Mouse (Mus musculus) intestine, embryonic 16.5 days (tissue): Measurements from ENCODE around the gene Aqp7. TPM values are rescaled to one million over a fixed set of nuclear protein-coding genes. Genes with fewer than 3 reads are reported as not detected.

Source experiments
- ATAC-seq: fragments of 200-750 bp; cut with Nextera tagmentation; 2 replicates; pipeline ENCODE4 v1.8.0; 2017; ENCODE audit warnings: moderate TSS enrichment, moderate library complexity
- H3K27ac ChIP-seq: fragments of 300-500 bp; sonication (generic); 2 replicates; pipeline ENCODE4 v1.5.1; 2014; ENCODE audit warnings: mild to moderate bottlenecking, low read length
- H3K27me3 ChIP-seq: fragments of 300-500 bp; sonication (generic); replicated peaks from 2 replicates; pipeline ENCODE4 v1.6.1; 2014; ENCODE audit warnings: low read length, control low read depth, mixed read lengths; ENCODE audit not compliant: control insufficient read depth, insufficient read depth
- H3K36me3 ChIP-seq: fragments of 300-500 bp; sonication (generic); 2 replicates; pipeline ENCODE4 v1.6.1; 2014; ENCODE audit warnings: low read length, control low read depth; ENCODE audit not compliant: control insufficient read depth, insufficient read depth
- H3K4me1 ChIP-seq: fragments of 300-500 bp; sonication (generic); 2 replicates; pipeline ENCODE4 v1.6.1; 2014; ENCODE audit warnings: low read length, control low read depth, mixed read lengths; ENCODE audit not compliant: control insufficient read depth, insufficient read depth
- H3K4me2 ChIP-seq: fragments of 300-500 bp; sonication (generic); 2 replicates; pipeline ENCODE4 v1.6.1; 2014; ENCODE audit warnings: low read depth, low read length, control low read depth
- H3K4me3 ChIP-seq: fragments of 300-500 bp; sonication (generic); 2 replicates; pipeline ENCODE4 v1.5.1; 2014; ENCODE audit warnings: mild to moderate bottlenecking, low read length
- H3K9ac ChIP-seq: fragments of 300-500 bp; sonication (generic); 2 replicates; pipeline ENCODE4 v1.6.1; 2014; ENCODE audit warnings: low read depth, low read length
- H3K9me3 ChIP-seq: fragments of 300-500 bp; sonication (generic); 2 replicates; pipeline ENCODE4 v1.6.1; 2016; ENCODE audit warnings: low read length, control low read depth; ENCODE audit not compliant: control insufficient read depth
- WGBS: fragments of 180-500 bp; shearing (Covaris S2); extraction: QIAGEN DNeasy Blood & Tissue Kit; methylation state at CpG from one replicate; pipeline ENCODE4 v1.1.7; 2014; 5-methylcytosine and 5-hydroxymethylcytosine counted together
- polyA plus RNA-seq: library from polyadenylated mRNA; unstranded; fragments of >200 nt; fragmentation: Nextera tagmentation; extraction: Ambion mirVana; gene quantifications from 2 replicates; pipeline ENCODE4 v1.2.1, GENCODE M21; 2015

Aqp7 gene
- 0.56 and 0.83 TPM in 2 replicates for polyA plus RNA-seq

DNA sequence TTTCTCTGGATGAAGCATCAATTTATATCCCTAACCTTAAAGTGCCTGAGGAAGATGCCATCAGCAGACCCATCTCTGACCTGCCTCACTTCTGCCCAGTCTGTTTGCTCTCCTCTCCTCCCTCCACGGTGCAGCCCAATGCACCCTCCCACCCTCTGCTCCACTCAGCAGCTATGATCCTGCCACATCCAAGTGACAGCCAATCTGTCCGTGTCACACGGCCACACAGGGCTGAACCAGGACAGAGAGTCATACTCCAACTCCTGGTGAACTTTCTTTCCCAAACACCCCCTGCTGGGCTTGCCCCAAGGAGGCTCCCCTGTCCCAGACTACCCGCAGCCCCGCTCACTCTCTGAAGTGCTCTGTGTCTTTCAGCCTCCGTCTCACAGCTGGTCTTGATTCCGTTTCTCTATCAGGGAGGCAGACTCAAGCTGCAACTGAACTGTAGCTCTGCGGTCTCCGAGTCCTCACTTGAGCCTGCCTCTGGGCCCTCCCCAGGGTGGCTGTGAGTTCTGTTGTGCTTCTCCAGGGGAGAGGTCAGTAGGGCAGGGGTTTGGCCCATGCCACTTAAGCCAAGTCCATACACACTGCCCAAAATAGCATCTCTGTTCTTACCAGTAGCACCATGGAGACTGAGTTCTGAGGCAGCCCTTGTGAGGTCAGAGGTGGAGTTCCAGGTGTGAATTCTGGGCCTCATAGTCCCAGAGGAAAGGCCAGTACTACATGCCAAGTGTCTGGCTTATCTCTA is at the start of gene Aqp7:
TSS of gene Aqp7 (minus strand) at position 616 of the 748 bp plus-strand sequence.
- no peak within 1 kb of the TSS for H3K4me2 ChIP-seq
- peaks cover 12% of the 10 kb centered on the region for H3K4me1 ChIP-seq
- no peaks in the 10 kb centered on the region for H3K27me3 ChIP-seq
- WGBS, result 43% methylated on average over 9 of the region's 9 CpGs
- no peak within 1 kb of the TSS for H3K4me3 ChIP-seq
- ATAC-seq, result no peak
- no peaks in the 10 kb centered on the region for H3K36me3 ChIP-seq
- no peak within 1 kb of the TSS for H3K9ac ChIP-seq
- no peak within 1 kb of the TSS for H3K27ac ChIP-seq
- no peaks in the 10 kb centered on the region for H3K9me3 ChIP-seq

DNA sequence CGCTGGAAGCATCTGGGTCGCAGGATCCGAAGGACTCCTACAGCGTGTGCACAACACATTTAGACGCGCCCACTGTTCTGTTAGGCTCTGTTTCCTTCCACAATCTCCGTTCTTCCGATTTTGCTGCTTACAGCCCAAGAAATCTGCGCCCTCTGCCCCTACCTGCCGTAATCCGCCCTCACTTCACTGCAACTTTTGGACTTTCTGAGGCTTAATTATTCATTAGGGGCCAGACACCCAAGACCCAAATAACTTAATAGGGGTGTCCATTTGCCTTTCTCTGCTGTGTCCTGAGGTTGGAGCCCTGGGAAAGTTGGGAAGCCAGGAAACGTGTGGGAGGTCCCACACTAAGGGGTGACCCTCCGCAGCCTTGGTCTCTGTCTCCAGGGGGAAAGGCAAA is 49.4 kb upstream of the Aqp7 start:
- Histone ChIP-seq H3K36me3 (no peaks in the 10 kb centered on the region), H3K27ac (no peak overlapping the region), H3K27me3 (peaks cover 8% of the 10 kb centered on the region; the same call in 1 of the 2 replicates), H3K4me2 (peak overlapping the region; percentile 93; the same call in 1 of the 2 replicates), H3K9me3 (no peaks in the 10 kb centered on the region), H3K4me3 (peak overlapping the region; percentile 50), H3K9ac (peak overlapping the region; percentile 60; the same call in 1 of the 2 replicates), H3K4me1 (peaks cover 40% of the 10 kb centered on the region)
- no peak for ATAC-seq
- 53% methylated on average over 13 of the region's 13 CpGs for WGBS

DNA sequence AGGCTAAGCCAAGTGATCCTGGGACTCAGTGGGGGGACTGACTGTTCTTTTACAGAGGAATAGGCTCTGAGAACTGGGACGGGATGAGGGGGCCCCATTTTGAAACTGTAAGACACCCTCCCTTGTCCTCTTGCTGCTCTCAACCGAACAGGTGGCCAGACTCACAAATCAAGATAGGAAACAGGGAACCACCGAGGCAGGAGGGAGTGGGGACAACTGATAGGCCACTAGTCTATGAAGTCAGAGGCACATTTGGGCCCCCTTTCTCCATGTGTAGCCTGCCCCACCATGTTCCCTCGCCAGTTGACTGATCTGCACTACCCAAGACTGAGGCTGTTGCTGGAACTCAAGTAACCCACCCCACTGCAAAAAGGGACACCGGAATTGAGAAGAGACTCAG is 48.9 kb upstream of the Aqp7 start:
- WGBS, result 73% methylated on average over 5 of the region's 5 CpGs
- peaks cover 40% of the 10 kb centered on the region for H3K4me1 ChIP-seq
- H3K9me3 ChIP-seq, result no peaks in the 10 kb centered on the region
- H3K4me3 ChIP-seq, result no peak overlapping the region
- H3K9ac ChIP-seq, result no peak overlapping the region
- H3K36me3 ChIP-seq, result no peaks in the 10 kb centered on the region
- no peak overlapping the region for H3K4me2 ChIP-seq
- no peak overlapping the region for H3K27ac ChIP-seq
- no peak for ATAC-seq
- H3K27me3 ChIP-seq, result peaks cover 8% of the 10 kb centered on the region; the same call in 1 of the 2 replicates

DNA sequence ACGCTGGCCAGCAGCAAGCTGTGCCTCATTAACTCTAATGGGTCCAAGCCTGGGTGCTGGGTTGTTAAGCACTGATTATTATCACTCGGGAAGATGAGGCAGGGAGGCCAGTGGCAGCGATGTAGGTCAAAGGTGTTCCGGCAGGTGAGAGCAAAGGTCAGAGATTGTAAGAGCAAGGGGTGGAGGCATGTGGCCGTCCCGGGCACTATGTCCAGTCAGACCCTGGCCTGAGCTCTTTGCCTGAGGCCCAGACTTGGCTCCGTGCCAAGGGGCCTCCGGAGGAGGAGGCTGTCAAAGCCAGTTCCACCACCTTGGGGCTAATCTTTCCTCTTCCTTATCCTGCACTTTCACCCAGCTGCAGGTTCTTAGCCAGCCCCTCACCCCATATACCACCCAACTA is 48.2 kb upstream of the Aqp7 start:
- Histone ChIP-seq H3K36me3 (no peaks in the 10 kb centered on the region), H3K27ac (no peak overlapping the region), H3K4me3 (no peak overlapping the region), H3K9ac (no peak overlapping the region), H3K27me3 (peaks cover 8% of the 10 kb centered on the region; the same call in 1 of the 2 replicates), H3K9me3 (no peaks in the 10 kb centered on the region), H3K4me2 (no peak overlapping the region), H3K4me1 (peaks cover 40% of the 10 kb centered on the region)
- ATAC-seq, result peak; percentile 57
- 41% methylated on average over 8 of the region's 8 CpGs for WGBS

GRCm38 (mm10) chr4:41094361-41094760 is 46.4 kb upstream of the Aqp7 start:
- H3K36me3 ChIP-seq, result no peaks in the 10 kb centered on the region
- 42% methylated on average over 9 of the region's 9 CpGs for WGBS
- no peak overlapping the region for H3K4me2 ChIP-seq
- no peak overlapping the region for H3K27ac ChIP-seq
- H3K4me1 ChIP-seq, result peaks cover 40% of the 10 kb centered on the region
- peak; percentile 65 for ATAC-seq
- H3K27me3 ChIP-seq, result peaks cover 8% of the 10 kb centered on the region; the same call in 1 of the 2 replicates
- H3K9me3 ChIP-seq, result no peaks in the 10 kb centered on the region
- no peak overlapping the region for H3K9ac ChIP-seq
- no peak overlapping the region for H3K4me3 ChIP-seq

DNA sequence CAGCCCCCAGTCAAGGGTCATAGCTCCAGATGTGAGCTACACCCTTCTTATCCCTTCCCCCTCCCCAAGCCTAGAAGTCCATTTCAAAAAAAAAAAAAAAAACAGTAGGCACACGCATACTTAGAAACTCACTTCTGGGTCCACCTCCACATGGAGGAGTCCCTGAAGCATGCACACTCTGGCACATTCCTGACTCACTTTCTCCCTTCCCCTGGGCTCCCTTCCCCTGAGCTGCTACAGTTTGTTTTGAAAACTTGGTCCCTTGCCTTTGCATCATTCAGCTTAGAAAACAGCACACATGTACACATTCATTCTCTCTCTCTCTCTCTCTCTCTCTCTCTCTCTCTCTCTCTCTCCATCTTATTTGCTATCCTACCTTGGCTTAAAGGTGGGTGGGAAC is 45.0 kb upstream of the Aqp7 start:
- Histone ChIP-seq H3K4me2 (no peak overlapping the region), H3K27me3 (peaks cover 6% of the 10 kb centered on the region; the same call in 1 of the 2 replicates), H3K36me3 (no peaks in the 10 kb centered on the region), H3K27ac (no peak overlapping the region), H3K9me3 (no peaks in the 10 kb centered on the region), H3K9ac (no peak overlapping the region), H3K4me3 (no peak overlapping the region), H3K4me1 (peaks cover 31% of the 10 kb centered on the region)
- 71% methylated on average over 1 of the region's 1 CpGs for WGBS
- no peak for ATAC-seq

GRCm38 (mm10) chr4:41091391-41091790 is 43.5 kb upstream of the Aqp7 start:
- H3K4me1 ChIP-seq, result peaks cover 18% of the 10 kb centered on the region
- H3K27ac ChIP-seq, result no peak overlapping the region

DNA sequence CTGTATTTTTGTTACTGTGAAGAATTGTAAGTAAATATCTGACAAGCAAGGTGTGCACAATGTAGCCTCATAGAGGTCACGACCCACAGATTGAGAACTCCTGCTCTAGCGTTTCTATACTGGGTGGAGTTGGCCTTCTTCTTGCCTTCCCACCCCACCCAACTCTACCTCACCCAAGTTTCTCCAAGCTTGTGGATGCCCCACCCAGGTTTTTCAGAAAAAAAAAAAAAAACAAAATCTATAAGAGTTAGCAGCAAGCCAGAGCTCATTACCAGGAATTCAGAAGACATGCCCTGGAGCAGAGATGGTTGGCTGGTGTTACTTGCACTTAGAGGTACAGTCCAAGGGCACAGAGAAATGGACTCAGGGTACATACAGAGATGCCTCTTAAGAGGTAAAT is 41.8 kb upstream of the Aqp7 start:
- H3K36me3 ChIP-seq, result no peaks in the 10 kb centered on the region
- H3K4me3 ChIP-seq, result no peak overlapping the region
- no peaks in the 10 kb centered on the region for H3K27me3 ChIP-seq
- 63% methylated on average over 2 of the region's 2 CpGs for WGBS
- no peak for ATAC-seq
- H3K4me2 ChIP-seq, result no peak overlapping the region
- H3K27ac ChIP-seq, result no peak overlapping the region
- H3K9me3 ChIP-seq, result no peaks in the 10 kb centered on the region
- H3K4me1 ChIP-seq, result peaks cover 8% of the 10 kb centered on the region
- no peak overlapping the region for H3K9ac ChIP-seq

More at GRCm38 (mm10) chr4:41091391-41091790, 43.5 kb upstream of the Aqp7 start:
- H3K9ac ChIP-seq, result no peak overlapping the region
- no peaks in the 10 kb centered on the region for H3K27me3 ChIP-seq
- no peak overlapping the region for H3K4me3 ChIP-seq
- no peaks in the 10 kb centered on the region for H3K36me3 ChIP-seq
- ATAC-seq, result no peak
- H3K4me2 ChIP-seq, result no peak overlapping the region
- WGBS, result 36% methylated on average over 3 of the region's 3 CpGs
- H3K9me3 ChIP-seq, result no peaks in the 10 kb centered on the region

DNA sequence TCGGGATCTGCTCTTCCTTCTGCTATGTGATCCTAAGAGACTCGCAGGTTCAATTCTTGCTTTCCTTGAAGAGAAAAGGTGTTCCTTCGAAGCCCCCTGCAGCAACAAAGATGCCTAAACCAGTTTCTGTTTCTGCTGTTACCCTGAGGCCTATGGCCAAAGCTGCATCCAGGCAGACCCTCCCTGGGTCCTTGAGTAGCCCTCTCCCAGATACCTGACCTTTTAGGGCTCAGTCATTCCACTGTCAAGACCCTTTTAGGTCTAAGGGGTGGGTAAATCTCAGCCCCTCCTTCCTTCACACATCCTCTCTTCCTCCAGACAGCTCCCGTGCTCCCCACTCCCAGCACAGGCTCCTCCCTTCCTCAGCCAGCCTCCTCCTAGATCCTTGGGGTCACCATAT is 41.2 kb upstream of the Aqp7 start:
- H3K4me3 ChIP-seq, result no peak overlapping the region
- peaks cover 3% of the 10 kb centered on the region for H3K4me1 ChIP-seq
- no peak overlapping the region for H3K9ac ChIP-seq
- H3K36me3 ChIP-seq, result no peaks in the 10 kb centered on the region
- no peak overlapping the region for H3K27ac ChIP-seq
- 88% methylated on average over 4 of the region's 4 CpGs for WGBS
- no peaks in the 10 kb centered on the region for H3K9me3 ChIP-seq
- H3K27me3 ChIP-seq, result no peaks in the 10 kb centered on the region
- H3K4me2 ChIP-seq, result no peak overlapping the region
- ATAC-seq, result no peak
